Mouse (Mus musculus) heart, postnatal 0 days (tissue): ENCODE measurements around the gene Klhdc4.

Source experiments
- CTCF ChIP-seq: IDR thresholded peaks from 2 replicates; pipeline ENCODE4 v1.5.1; 2016; ENCODE audit warnings: antibody characterized with exemption, control low read depth, low read depth
- EP300 ChIP-seq: IDR thresholded peaks from 2 replicates; pipeline ENCODE4 v1.6.1; 2016; ENCODE audit warnings: antibody characterized with exemption, low read depth

- no peak for TF ChIP-seq CTCF
- no peak for TF ChIP-seq EP300
Observed at GRCm38 (mm10) chr8:121796406-121796805, 33.0 kb downstream of the Klhdc4 start.
